Mouse (Mus musculus) naive thymus-derived CD4-positive, alpha-beta T cell, adult 2 months (primary cell): Measurements from ENCODE around the gene Bex1.

ENCODE experiments used
- DNase-seq: peaks from one replicate; pipeline ENCODE4 v3.0.0-alpha.2; 2011; ENCODE audit warnings: low read depth

Gene Bex1

DNA sequence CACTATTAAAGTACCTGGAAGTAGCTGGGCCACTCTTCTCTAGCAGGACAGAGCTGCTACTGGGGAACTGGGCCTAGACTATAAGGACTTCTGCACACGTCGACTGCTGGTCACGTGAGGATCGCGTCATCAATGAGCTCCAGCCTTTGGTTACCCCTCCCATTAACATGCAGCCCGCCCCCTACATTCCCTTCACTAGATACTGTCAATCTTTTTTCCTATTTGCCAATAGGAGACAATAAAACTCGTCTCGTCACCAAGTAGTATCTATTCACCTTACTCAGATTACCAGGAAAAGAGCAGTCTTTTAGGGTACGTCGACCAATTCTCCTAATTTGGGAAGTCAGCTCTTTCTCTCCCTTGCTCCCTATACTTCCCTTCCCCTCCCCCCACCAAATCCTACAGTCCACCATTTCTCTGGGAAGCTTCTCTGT is 43.2 kb downstream of the Bex1 start, which contains the start of gene Tceal8:
TSS of gene Tceal8 (minus strand) at position 225 of the 434 bp plus-strand sequence.
- peak; percentile 1 for DNase-seq

GRCm38 (mm10) chrX:136171189-136172117 is 43.9 kb downstream of the Bex1 start:
- no peak for DNase-seq

- no peak for DNase-seq
Measured at GRCm38 (mm10) chrX:136170625-136171024, 44.7 kb downstream of the Bex1 start.
